Mouse (Mus musculus): ENCODE results near the gene Prdm10. TPM values are rescaled to one million over a fixed set of nuclear protein-coding genes. Genes with fewer than 3 reads are reported as not detected.

The Prdm10 gene
- total RNA-seq, 2 experiments from 2014 or later, result 22.0 to 23.1 TPM

GRCm38 (mm10) chr9:31363698-31364609 lies 83.6 kb downstream of the Prdm10 start:
- Histone ChIP-seq H3K27ac (no peak overlapping the region), H3K4me3 (no peak overlapping the region)
- DNase-seq (ENCODE audit: low spot score in 2 of 2), result peak; percentile 45 to 55
- TF ChIP-seq CTCF (conservative IDR thresholded peaks at IDR 0.05), result no peak

- no peak overlapping the region for H3K27ac ChIP-seq
- TF ChIP-seq CTCF (conservative IDR thresholded peaks at IDR 0.05), result no peak
- no peak for DNase-seq (ENCODE audit: low spot score in 2 of 2)
- no peak overlapping the region for H3K4me3 ChIP-seq
Measured at GRCm38 (mm10) chr9:31365086-31365485, 84.7 kb downstream of the Prdm10 start.

- TF ChIP-seq CTCF (conservative IDR thresholded peaks at IDR 0.05), result no peak
- DNase-seq (ENCODE audit: low spot score in 2 of 2), result no peak
Measured at GRCm38 (mm10) chr9:31371740-31372139, 91.4 kb downstream of the Prdm10 start.

GRCm38 (mm10) chr9:31376661-31377060 lies 96.3 kb downstream of the Prdm10 start:
- TF ChIP-seq CTCF (conservative IDR thresholded peaks at IDR 0.05), result no peak
- no peak overlapping the region for H3K4me3 ChIP-seq
- H3K27ac ChIP-seq, result no peak overlapping the region
- no peak for DNase-seq (ENCODE audit: low spot score in 2 of 2)

More at GRCm38 (mm10) chr9:31371740-31372139, 91.4 kb downstream of the Prdm10 start:
- Histone ChIP-seq H3K27ac (no peak overlapping the region), H3K4me3 (no peak overlapping the region)

GRCm38 (mm10) chr9:31384786-31385499 lies 104.6 kb downstream of the Prdm10 start:
- DNase-seq (ENCODE audit: low spot score in 2 of 2), result no peak
- no peak overlapping the region for H3K27ac ChIP-seq
- peak overlapping the region; percentile 92; the same call in 1 of the 2 replicates for H3K4me3 ChIP-seq
- TF ChIP-seq CTCF (conservative IDR thresholded peaks at IDR 0.05), result no peak

- H3K4me3 ChIP-seq, result peak overlapping the region; percentile 92
- DNase-seq (ENCODE audit: low spot score in 2 of 2), result no peak
- H3K27ac ChIP-seq, result peak overlapping the region; percentile 86
- TF ChIP-seq CTCF (conservative IDR thresholded peaks at IDR 0.05), result no peak
Measured at GRCm38 (mm10) chr9:31385500-31385869, 105.1 kb downstream of the Prdm10 start.

- DNase-seq (ENCODE audit: low spot score in 2 of 2), result peak; percentile 96 to 97
- TF ChIP-seq CTCF (conservative IDR thresholded peaks at IDR 0.05), result no peak
- Histone ChIP-seq H3K4me3 (peak within 1 kb of the TSS; percentile 92), H3K27ac (peak within 1 kb of the TSS; percentile 86)
Measured at GRCm38 (mm10) chr9:31385947-31386354, 105.6 kb downstream of the Prdm10 start, which contains the start of gene Nfrkb. Gene Nfrkb, plus strand, starts transcription at chr9:31386192.

- H3K4me3 ChIP-seq, result peak overlapping the region; percentile 92
- H3K27ac ChIP-seq, result peak overlapping the region; percentile 86
- TF ChIP-seq CTCF (conservative IDR thresholded peaks at IDR 0.05), result no peak
- peak in 1 of 2 experiments; percentile 31 for DNase-seq (ENCODE audit: low spot score in 2 of 2)
Measured at GRCm38 (mm10) chr9:31386368-31387180, 106.2 kb downstream of the Prdm10 start.

- Histone ChIP-seq H3K27ac (no peak overlapping the region), H3K4me3 (peak overlapping the region; percentile 92)
- DNase-seq (ENCODE audit: low spot score in 2 of 2), result no peak
- no peak for TF ChIP-seq CTCF (conservative IDR thresholded peaks at IDR 0.05)
Measured at GRCm38 (mm10) chr9:31387206-31387605, 106.9 kb downstream of the Prdm10 start.

- DNase-seq (ENCODE audit: low spot score in 2 of 2), result peak; percentile 58 to 78
Measured at GRCm38 (mm10) chr9:31400441-31400840, 120.1 kb downstream of the Prdm10 start.

GRCm38 (mm10) chr9:31404311-31404710 lies 124.0 kb downstream of the Prdm10 start:
- no peak for DNase-seq (ENCODE audit: low spot score in 2 of 2)
- H3K27ac ChIP-seq, result no peak overlapping the region
- H3K4me3 ChIP-seq, result no peak overlapping the region
- TF ChIP-seq CTCF (conservative IDR thresholded peaks at IDR 0.05), result peak; percentile 52

More at GRCm38 (mm10) chr9:31400441-31400840, 120.1 kb downstream of the Prdm10 start:
- Histone ChIP-seq H3K4me3 (no peak overlapping the region), H3K27ac (no peak overlapping the region)
- TF ChIP-seq CTCF (conservative IDR thresholded peaks at IDR 0.05), result peak; percentile 91

- peak; percentile 88 for TF ChIP-seq CTCF (conservative IDR thresholded peaks at IDR 0.05)
- Histone ChIP-seq H3K27ac (no peak overlapping the region), H3K4me3 (no peak overlapping the region)
- DNase-seq (ENCODE audit: low spot score in 2 of 2), result peak in 1 of 2 experiments; percentile 42
Measured at GRCm38 (mm10) chr9:31405217-31405616, 124.9 kb downstream of the Prdm10 start.
